Mouse (Mus musculus) limb, embryonic 14.5 days (tissue): Measurements from ENCODE around the gene Coq8a. TPM values are rescaled to one million over a fixed set of nuclear protein-coding genes. Genes with fewer than 3 reads are reported as not detected.

ENCODE experiments used
- ATAC-seq: fragments of 200-750 bp; cut with Nextera tagmentation; 2 replicates; pipeline ENCODE4 v1.8.0; 2017; ENCODE audit warnings: low read depth, moderate number of reproducible peaks, moderate TSS enrichment; ENCODE audit not compliant: low FRiP score
- DNase-seq: peaks from one replicate; pipeline ENCODE4 v3.0.0-alpha.2; 2015; ENCODE audit warnings: low spot score
- H3K27ac ChIP-seq: fragments of 300-500 bp; sonication (generic); replicated peaks from 2 replicates; pipeline ENCODE4 v1.5.1; 2014; ENCODE audit warnings: low read depth, mild to moderate bottlenecking, low read length, moderate library complexity, mixed read lengths
- H3K27me3 ChIP-seq: fragments of 300-500 bp; sonication (generic); 2 replicates; pipeline ENCODE4 v1.6.1; 2014; ENCODE audit warnings: low read length, mixed read lengths; ENCODE audit not compliant: control insufficient read depth, insufficient read depth
- H3K36me3 ChIP-seq: fragments of 300-500 bp; sonication (generic); 2 replicates; pipeline ENCODE4 v1.6.1; 2014; ENCODE audit warnings: mild to moderate bottlenecking, low read length, moderate library complexity, mixed read lengths; ENCODE audit not compliant: control insufficient read depth, insufficient read depth
- H3K4me1 ChIP-seq: fragments of 300-500 bp; sonication (generic); 2 replicates; pipeline ENCODE4 v1.6.1; 2014; ENCODE audit warnings: antibody characterized with exemption, low read length, mixed read lengths; ENCODE audit not compliant: control insufficient read depth, insufficient read depth
- H3K4me2 ChIP-seq: fragments of 300-500 bp; sonication (generic); replicated peaks from 2 replicates; pipeline ENCODE4 v1.6.1; 2014; ENCODE audit warnings: low read depth, mild to moderate bottlenecking, low read length, moderate library complexity; ENCODE audit not compliant: severe bottlenecking
- H3K4me3 ChIP-seq: fragments of 300-500 bp; sonication (generic); replicated peaks from 2 replicates; pipeline ENCODE4 v1.5.1; 2014; ENCODE audit warnings: low read length
- H3K9ac ChIP-seq: fragments of 300-500 bp; sonication (generic); 2 replicates; pipeline ENCODE4 v1.6.1; 2014; ENCODE audit warnings: mild to moderate bottlenecking, low read depth, low read length, moderate library complexity; ENCODE audit not compliant: severe bottlenecking
- H3K9me3 ChIP-seq: fragments of 300-500 bp; sonication (generic); 2 replicates; pipeline ENCODE4 v1.6.1; 2016; ENCODE audit warnings: low read length; ENCODE audit not compliant: control insufficient read depth
- POLR2A ChIP-seq: fragments of 200-500 bp; IDR thresholded peaks from 2 replicates; pipeline ENCODE4 v1.8.0; 2012; ENCODE audit warnings: inconsistent platforms, mild to moderate bottlenecking, moderate library complexity, borderline replicate concordance; ENCODE audit not compliant: insufficient read depth, insufficient read length; ENCODE audit errors: extremely low read depth
- WGBS: fragments of 180-500 bp; shearing (Covaris S2); extraction: QIAGEN DNeasy Blood & Tissue Kit; methylation state at CpG from one replicate; pipeline ENCODE4 v1.1.7; 2014; 5-methylcytosine and 5-hydroxymethylcytosine counted together
- polyA plus RNA-seq, 2 experiments: library from polyadenylated mRNA; depleted of rRNA in 1 of 2; stranded (reverse) in 1 of 2; unstranded in 1 of 2; fragments of >200 nt; fragmentation: Nextera tagmentation in 1 of 2; extraction: Ambion mirVana in 1 of 2; gene quantifications; 2 replicates each; pipeline versions ENCODE4 v1.2.1 to v1.2.3; 2012 to 2014

Gene Coq8a
- polyA plus RNA-seq, 2 experiments, result 6.3 to 8.1 TPM

- ATAC-seq (no peak), DNase-seq (no peak)
- Histone ChIP-seq H3K9me3 (0 out of 2 replicates have a peak, but pooled peaks cover 4% of the 10 kb centered on the region), H3K4me1 (peaks cover 5% of the 10 kb centered on the region), H3K36me3 (no peaks in the 10 kb centered on the region), H3K27ac (no peak overlapping the region), H3K9ac (no peak overlapping the region), H3K4me2 (no peak overlapping the region), H3K27me3 (no peaks in the 10 kb centered on the region), H3K4me3 (no peak overlapping the region)
- WGBS, result 24% methylated on average over 2 of the region's 2 CpGs
- TF ChIP-seq POLR2A, result no peak
Observed at GRCm38 (mm10) chr1:180230580-180230979, 31.2 kb upstream of the Coq8a start.

- 82% methylated on average over 7 of the region's 7 CpGs for WGBS
- no peak for TF ChIP-seq POLR2A
- no peak for DNase-seq
- Histone ChIP-seq H3K4me1 (peaks cover 5% of the 10 kb centered on the region), H3K9me3 (0 out of 2 replicates have a peak, but pooled peaks cover 4% of the 10 kb centered on the region), H3K27ac (no peak overlapping the region), H3K9ac (no peak overlapping the region), H3K27me3 (no peaks in the 10 kb centered on the region), H3K36me3 (no peaks in the 10 kb centered on the region), H3K4me3 (no peak overlapping the region), H3K4me2 (no peak overlapping the region)
- no peak for ATAC-seq
Observed at GRCm38 (mm10) chr1:180229906-180230305, 30.5 kb upstream of the Coq8a start.

- H3K4me1 ChIP-seq, result peaks cover 5% of the 10 kb centered on the region
- H3K36me3 ChIP-seq, result no peaks in the 10 kb centered on the region
- no peak for ATAC-seq
- H3K27me3 ChIP-seq, result no peaks in the 10 kb centered on the region
- H3K4me3 ChIP-seq, result no peak overlapping the region
- no peak overlapping the region for H3K9ac ChIP-seq
- DNase-seq, result no peak
- no peak overlapping the region for H3K4me2 ChIP-seq
- no peak overlapping the region for H3K27ac ChIP-seq
- no peak for TF ChIP-seq POLR2A
- 84% methylated on average over 12 of the region's 12 CpGs for WGBS
- 0 out of 2 replicates have a peak, but pooled peaks cover 4% of the 10 kb centered on the region for H3K9me3 ChIP-seq
Observed at GRCm38 (mm10) chr1:180228854-180229253, 29.5 kb upstream of the Coq8a start.

DNA sequence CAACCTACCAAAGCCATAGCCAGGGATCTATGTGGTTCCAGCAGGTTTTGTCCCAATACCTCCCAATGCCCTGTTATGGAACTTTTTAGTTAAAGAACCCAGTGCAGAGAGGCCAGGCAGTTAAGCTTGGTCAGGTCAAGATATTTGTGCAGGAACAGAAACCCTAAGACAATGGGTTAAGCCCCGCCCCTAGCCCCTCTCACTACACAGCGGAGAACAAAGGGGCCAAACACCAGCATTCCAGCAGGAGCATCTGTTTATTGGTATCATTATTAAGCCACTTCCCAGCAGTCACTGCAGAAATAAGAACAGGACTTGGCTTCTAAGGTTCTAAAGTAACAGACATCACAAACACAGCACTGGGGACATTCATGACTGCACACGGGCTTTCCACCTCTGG lies 27.4 kb upstream of the Coq8a start:
- no peak overlapping the region; the same call in 1 of the 2 replicates for H3K27ac ChIP-seq
- ATAC-seq (no peak), DNase-seq (no peak)
- WGBS, result 90% methylated on average over 3 of the region's 3 CpGs
- H3K9me3 ChIP-seq, result 0 out of 2 replicates have a peak, but pooled peaks cover 4% of the 10 kb centered on the region
- no peaks in the 10 kb centered on the region for H3K36me3 ChIP-seq
- no peaks in the 10 kb centered on the region for H3K27me3 ChIP-seq
- TF ChIP-seq POLR2A, result no peak
- peak overlapping the region; percentile 41; the same call in 1 of the 2 replicates for H3K4me3 ChIP-seq
- H3K9ac ChIP-seq, result no peak overlapping the region
- H3K4me2 ChIP-seq, result peak overlapping the region; percentile 56; the same call in 1 of the 2 replicates
- no peaks in the 10 kb centered on the region; the same call in none of the 2 replicates for H3K4me1 ChIP-seq

GRCm38 (mm10) chr1:180226221-180226713 lies 26.9 kb upstream of the Coq8a start:
- no peak for TF ChIP-seq POLR2A
- no peaks in the 10 kb centered on the region for H3K27me3 ChIP-seq
- H3K27ac ChIP-seq, result no peak overlapping the region; the same call in 1 of the 2 replicates
- peak overlapping the region; percentile 41 for H3K4me3 ChIP-seq
- DNase-seq, result no peak
- H3K36me3 ChIP-seq, result no peaks in the 10 kb centered on the region
- H3K4me1 ChIP-seq, result no peaks in the 10 kb centered on the region; the same call in 1 of the 2 replicates
- peak; percentile 64; the same call in 1 of the 2 replicates for ATAC-seq
- whole genome bisulfite sequencing, result 5% methylated on average over 12 of the region's 12 CpGs
- H3K9me3 ChIP-seq, result 0 out of 2 replicates have a peak, but pooled peaks cover 4% of the 10 kb centered on the region
- peak overlapping the region; percentile 44 for H3K9ac ChIP-seq
- peak overlapping the region; percentile 56 for H3K4me2 ChIP-seq
